Mouse (Mus musculus): ENCODE results near the gene Txnrd2. TPM values are rescaled to one million over a fixed set of nuclear protein-coding genes. Genes with fewer than 3 reads are reported as not detected.

The Txnrd2 gene
- total and polyA plus RNA-seq, 2 experiments from 2014 or later = 22.9 to 38.3 TPM

DNA sequence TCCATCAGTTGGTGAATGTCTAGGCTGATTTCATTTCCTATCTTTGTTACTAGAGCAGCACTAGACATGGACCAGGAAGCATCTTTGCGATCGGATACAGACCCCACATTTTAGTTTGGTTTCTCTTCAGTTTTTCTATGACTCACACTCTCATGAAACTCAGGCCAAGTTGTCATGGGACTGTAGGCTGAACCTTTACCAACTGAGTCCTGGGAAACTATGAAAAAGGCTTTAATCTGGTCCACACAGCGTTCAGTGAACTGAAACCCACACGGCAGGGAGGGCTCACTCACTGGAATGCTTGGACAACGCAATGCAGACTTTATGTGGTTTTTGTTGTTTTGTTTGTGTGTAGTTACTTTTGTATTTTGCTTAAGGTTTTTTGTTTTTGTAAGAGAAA is 102.5 kb downstream of the Txnrd2 start:
- H3K36me3 ChIP-seq (ENCODE audit: insufficient read depth, low read length) = no peaks in the 10 kb centered on the region
- no peak overlapping the region for H3K9ac ChIP-seq (replicated peaks; ENCODE audit: low read length, poor library complexity, severe bottlenecking)
- 70% methylated on average over 5 of the region's 5 CpGs for WGBS
- no peaks in the 10 kb centered on the region for H3K27me3 ChIP-seq (ENCODE audit: insufficient read depth, low read length)
- no peak overlapping the region for H3K4me2 ChIP-seq (ENCODE audit: low read depth, low read length, poor library complexity, severe bottlenecking)
- H3K27ac ChIP-seq (ENCODE audit: low read depth, low read length) = no peak overlapping the region
- no peaks in the 10 kb centered on the region for H3K4me1 ChIP-seq (ENCODE audit: insufficient read depth, low read length)
- H3K9me3 ChIP-seq (ENCODE audit: low read length) = no peaks in the 10 kb centered on the region
- no peak for TF ChIP-seq CTCF (IDR thresholded peaks at IDR 0.05)
- H3K4me3 ChIP-seq (ENCODE audit: low read depth, low read length) = no peak overlapping the region
- ATAC-seq (ENCODE audit: low FRiP score) = no peak
- DNase-seq (ENCODE audit: low spot score) = no peak

Other genes with a start within 250 kb of the Txnrd2 start
- gene Ccdc188, start 208.5 kb upstream of the Txnrd2 start, total RNA-seq (2014; rRNA removed) = not detected in 2 replicates
- gene Ccdc188, start 208.5 kb upstream of the Txnrd2 start, polyA plus RNA-seq (2015; fragmentation: Nextera tagmentation; extraction: Ambion mirVana) = not detected in 2 replicates
- gene Zdhhc8, start 191.2 kb upstream of the Txnrd2 start, total RNA-seq (2014; rRNA removed) = 34.1 and 41.2 TPM in 2 replicates
- 13.8 and 14.6 TPM in 2 replicates for gene Zdhhc8, start 191.2 kb upstream of the Txnrd2 start, polyA plus RNA-seq (2015; fragmentation: Nextera tagmentation; extraction: Ambion mirVana)
- 55.5 and 57.4 TPM in 2 replicates for gene Trmt2a, start 177.7 kb upstream of the Txnrd2 start, total RNA-seq (2014; rRNA removed)
- 67.6 and 76.4 TPM in 2 replicates for gene Trmt2a, start 177.7 kb upstream of the Txnrd2 start, polyA plus RNA-seq (2015; fragmentation: Nextera tagmentation; extraction: Ambion mirVana)
- 170 and 192 TPM in 2 replicates for gene Ranbp1, start 177.7 kb upstream of the Txnrd2 start, total RNA-seq (2014; rRNA removed)
- gene Ranbp1, start 177.7 kb upstream of the Txnrd2 start, polyA plus RNA-seq (2015; fragmentation: Nextera tagmentation; extraction: Ambion mirVana) = 412 and 447 TPM in 2 replicates
- 0.57 TPM in 1 of 2 replicates, not detected in the other for gene Gm49776, start 168.1 kb upstream of the Txnrd2 start, total RNA-seq (2014; rRNA removed)
- 1.3 TPM in 1 of 2 replicates, not detected in the other for gene Gm49776, start 168.1 kb upstream of the Txnrd2 start, polyA plus RNA-seq (2015; fragmentation: Nextera tagmentation; extraction: Ambion mirVana)
- gene Dgcr8, start 137.1 kb upstream of the Txnrd2 start, total RNA-seq (2014; rRNA removed) = 40.3 and 46.7 TPM in 2 replicates
- gene Dgcr8, start 137.1 kb upstream of the Txnrd2 start, polyA plus RNA-seq (2015; fragmentation: Nextera tagmentation; extraction: Ambion mirVana) = 23.4 and 23.7 TPM in 2 replicates
- 40.3 and 44.1 TPM in 2 replicates for gene Tango2, start 78.3 kb upstream of the Txnrd2 start, total RNA-seq (2014; rRNA removed)
- 88.0 and 94.8 TPM in 2 replicates for gene Tango2, start 78.3 kb upstream of the Txnrd2 start, polyA plus RNA-seq (2015; fragmentation: Nextera tagmentation; extraction: Ambion mirVana)
- 161 and 219 TPM in 2 replicates for gene Arvcf, start 78.2 kb upstream of the Txnrd2 start, total RNA-seq (2014; rRNA removed)
- gene Arvcf, start 78.2 kb upstream of the Txnrd2 start, polyA plus RNA-seq (2015; fragmentation: Nextera tagmentation; extraction: Ambion mirVana) = 54.5 and 60.6 TPM in 2 replicates
- gene Comt, start 468 bp downstream of the Txnrd2 start, total RNA-seq (2014; rRNA removed) = 62.3 and 74.6 TPM in 2 replicates
- gene Comt, start 468 bp downstream of the Txnrd2 start, polyA plus RNA-seq (2015; fragmentation: Nextera tagmentation; extraction: Ambion mirVana) = 95.0 and 103 TPM in 2 replicates
- gene Gnb1l, start 72.3 kb downstream of the Txnrd2 start, total RNA-seq (2014; rRNA removed) = 9.1 and 12.4 TPM in 2 replicates
- gene Gnb1l, start 72.3 kb downstream of the Txnrd2 start, polyA plus RNA-seq (2015; fragmentation: Nextera tagmentation; extraction: Ambion mirVana) = 20.5 and 21.0 TPM in 2 replicates
- gene Rtl10, start 72.5 kb downstream of the Txnrd2 start, total RNA-seq (2014; rRNA removed) = 7.1 and 7.9 TPM in 2 replicates
- gene Rtl10, start 72.5 kb downstream of the Txnrd2 start, polyA plus RNA-seq (2015; fragmentation: Nextera tagmentation; extraction: Ambion mirVana) = 3.0 and 3.8 TPM in 2 replicates
- gene Tbx1, start 164.3 kb downstream of the Txnrd2 start, total RNA-seq (2014; rRNA removed) = 0.52 and 1.3 TPM in 2 replicates
- gene Tbx1, start 164.3 kb downstream of the Txnrd2 start, polyA plus RNA-seq (2015; fragmentation: Nextera tagmentation; extraction: Ambion mirVana) = 0.70 and 0.81 TPM in 2 replicates
- 28.6 and 39.4 TPM in 2 replicates for gene Gp1bb, start 196.0 kb downstream of the Txnrd2 start, total RNA-seq (2014; rRNA removed)
- gene Gp1bb, start 196.0 kb downstream of the Txnrd2 start, polyA plus RNA-seq (2015; fragmentation: Nextera tagmentation; extraction: Ambion mirVana) = 11.6 and 11.9 TPM in 2 replicates
- gene Gm49601, start 200.0 kb downstream of the Txnrd2 start, total RNA-seq (2014; rRNA removed) = 14.2 and 33.6 TPM in 2 replicates
- gene Gm49601, start 200.0 kb downstream of the Txnrd2 start, polyA plus RNA-seq (2015; fragmentation: Nextera tagmentation; extraction: Ambion mirVana) = 3.4 and 7.0 TPM in 2 replicates
- 376 and 407 TPM in 2 replicates for gene Sept5, start 203.6 kb downstream of the Txnrd2 start, total RNA-seq (2014; rRNA removed)
- 247 and 258 TPM in 2 replicates for gene Sept5, start 203.6 kb downstream of the Txnrd2 start, polyA plus RNA-seq (2015; fragmentation: Nextera tagmentation; extraction: Ambion mirVana)

Data from midbrain, postnatal 0 days (tissue).